Mouse (Mus musculus) cortical plate, adult 2 months (tissue): ENCODE measurements around the gene Vegfb. TPM values are rescaled to one million over a fixed set of nuclear protein-coding genes. Genes with fewer than 3 reads are reported as not detected.

ENCODE experiments used
- H3K27ac ChIP-seq: fragments of 200-500 bp; 2 replicates; pipeline ENCODE4 v1.5.1; 2012; ENCODE audit warnings: low read length, control low read depth, inconsistent platforms; ENCODE audit not compliant: insufficient read depth
- H3K4me1 ChIP-seq: fragments of 200-500 bp; 2 replicates; pipeline ENCODE4 v1.6.1; 2011; ENCODE audit warnings: low read length; ENCODE audit not compliant: control insufficient read depth, insufficient read depth
- H3K4me3 ChIP-seq: fragments of 200-500 bp; 2 replicates; pipeline ENCODE4 v1.5.1; 2011; ENCODE audit warnings: mild to moderate bottlenecking, low read length, control low read depth; ENCODE audit not compliant: insufficient read depth
- CTCF ChIP-seq: fragments of 200-500 bp; IDR thresholded peaks from 2 replicates; pipeline ENCODE4 v1.5.1; 2011; ENCODE audit warnings: mild to moderate bottlenecking, control low read depth, low read length; ENCODE audit not compliant: insufficient read depth; ENCODE audit errors: extremely low read depth
- POLR2A ChIP-seq: fragments of 200-500 bp; IDR thresholded peaks from 2 replicates; pipeline ENCODE4 v1.6.1; 2011; ENCODE audit warnings: mild to moderate bottlenecking, low read length, control low read depth; ENCODE audit not compliant: insufficient read depth; ENCODE audit errors: extremely low read depth
- polyA plus RNA-seq: library from polyadenylated mRNA; depleted of rRNA; stranded (reverse); fragments of >200 nt; gene quantifications from 2 replicates; pipeline ENCODE4 v1.2.3, GENCODE M21; 2012

The Vegfb gene
- polyA plus RNA-seq, 1 experiment, result 99.6 TPM

- peaks cover 2% of the 10 kb centered on the region; the same call in 1 of the 2 replicates for H3K4me1 ChIP-seq
- no peak overlapping the region for H3K4me3 ChIP-seq
- TF ChIP-seq POLR2A, result no peak
- no peak overlapping the region for H3K27ac ChIP-seq
These were observed 39.7 kb downstream of the Vegfb start for GRCm38 (mm10) chr19:6947742-6948141.

GRCm38 (mm10) chr19:6943709-6944108 lies 43.7 kb downstream of the Vegfb start:
- TF ChIP-seq POLR2A (no peak), CTCF (no peak)
- Histone ChIP-seq H3K4me1 (no peaks in the 10 kb centered on the region), H3K27ac (no peak overlapping the region), H3K4me3 (no peak overlapping the region)

GRCm38 (mm10) chr19:6942764-6943163 lies 44.7 kb downstream of the Vegfb start:
- no peak for TF ChIP-seq POLR2A
- TF ChIP-seq CTCF, result no peak
- peak overlapping the region; percentile 33 for H3K27ac ChIP-seq
- H3K4me3 ChIP-seq, result peak overlapping the region; percentile 96
- no peaks in the 10 kb centered on the region for H3K4me1 ChIP-seq

- no peaks in the 10 kb centered on the region for H3K4me1 ChIP-seq
- TF ChIP-seq CTCF, result no peak
- TF ChIP-seq POLR2A, result peak; percentile 62; the same call in 1 of the 2 replicates
- H3K27ac ChIP-seq, result peak within 1 kb of the TSS; percentile 90
- H3K4me3 ChIP-seq, result peak within 1 kb of the TSS; percentile 96
These were observed 45.2 kb downstream of the Vegfb start, which contains the start of gene Gpr137 for GRCm38 (mm10) chr19:6942249-6942691. Gpr137 (minus strand) TSS chr19:6942480.

- H3K27ac ChIP-seq, result peak within 1 kb of the TSS; percentile 90
- no peaks in the 10 kb centered on the region for H3K4me1 ChIP-seq
- TF ChIP-seq CTCF (no peak), POLR2A (peak; percentile 43; the same call in 1 of the 2 replicates)
- peak within 1 kb of the TSS; percentile 96 for H3K4me3 ChIP-seq
These were observed 45.8 kb downstream of the Vegfb start, which contains the start of gene Bad for GRCm38 (mm10) chr19:6941372-6942248. Bad (plus strand) TSS chr19:6941861.

GRCm38 (mm10) chr19:6940396-6941351 lies 46.8 kb downstream of the Vegfb start:
- no peaks in the 10 kb centered on the region for H3K4me1 ChIP-seq

GRCm38 (mm10) chr19:6939106-6940002 lies 48.1 kb downstream of the Vegfb start:
- no peaks in the 10 kb centered on the region for H3K4me1 ChIP-seq
- TF ChIP-seq POLR2A, result no peak
- TF ChIP-seq CTCF, result no peak
- peak overlapping the region; percentile 96 for H3K4me3 ChIP-seq
- no peak overlapping the region for H3K27ac ChIP-seq

More at GRCm38 (mm10) chr19:6940396-6941351, 46.8 kb downstream of the Vegfb start:
- H3K27ac ChIP-seq, result peak overlapping the region; percentile 47
- peak overlapping the region; percentile 96 for H3K4me3 ChIP-seq
- TF ChIP-seq POLR2A (0 out of 2 replicates have a peak, but pooled peaks have one; percentile 5), CTCF (no peak)
